Mouse (Mus musculus): ENCODE results near the gene H2-T24. TPM values are rescaled to one million over a fixed set of nuclear protein-coding genes. Genes with fewer than 3 reads are reported as not detected.
"Not testable (repeated sequence)": the region's sequence is repeated elsewhere in the genome, so short reads cannot be mapped to it uniquely, and the experiment has no call there.

H2-T24 gene
- 2.4 and 3.3 TPM in 2 replicates for polyA plus RNA-seq (2014; fragmentation: Nextera tagmentation; extraction: Ambion mirVana)

- Histone ChIP-seq H3K4me2 (peak within 1 kb of the TSS; percentile 45), H3K9ac (no peak within 1 kb of the TSS), H3K27ac (ENCODE audit: low read depth) (peak within 1 kb of the TSS; percentile 46), H3K27me3 (ENCODE audit: insufficient read depth, low read length) (no peaks in the 10 kb centered on the region), H3K9me3 (ENCODE audit: low read depth, low read length) (no peaks in the 10 kb centered on the region), H3K36me3 (ENCODE audit: insufficient read depth) (no peaks in the 10 kb centered on the region), H3K4me3 (ENCODE audit: low read depth, low read length) (peak within 1 kb of the TSS; percentile 18), H3K4me1 (ENCODE audit: insufficient read depth) (0 out of 2 replicates have a peak, but pooled peaks cover 12% of the 10 kb centered on the region)
- ATAC-seq (ENCODE audit: insufficient read depth): peak; percentile 62
- 32% methylated on average over 15 of the region's 15 CpGs for whole genome bisulfite sequencing
- peak; percentile 46; the same call in 1 of the 2 replicates for TF ChIP-seq CTCF (IDR thresholded peaks at IDR 0.05; ENCODE audit: low read depth)
- DNase-seq: peak; percentile 74
Measured at GRCm38 (mm10) chr17:36020191-36021073, at the start of gene H2-T24. TSS of gene H2-T24 (minus strand) at chr17:36020560.

- ATAC-seq (ENCODE audit: insufficient read depth) (no peak), DNase-seq (peak; percentile 92)
- Histone ChIP-seq H3K4me3 (ENCODE audit: low read depth, low read length) (no peak overlapping the region), H3K9ac (no peak overlapping the region), H3K36me3 (ENCODE audit: insufficient read depth) (no peaks in the 10 kb centered on the region), H3K27me3 (ENCODE audit: insufficient read depth, low read length) (no peaks in the 10 kb centered on the region), H3K4me1 (ENCODE audit: insufficient read depth) (no peaks in the 10 kb centered on the region), H3K4me2 (no peak overlapping the region), H3K9me3 (ENCODE audit: low read depth, low read length) (no peaks in the 10 kb centered on the region), H3K27ac (ENCODE audit: low read depth) (no peak overlapping the region)
- 27% methylated on average over 2 of the region's 2 CpGs for WGBS
- TF ChIP-seq CTCF (IDR thresholded peaks at IDR 0.05; ENCODE audit: low read depth): peak; percentile 78
Measured at GRCm38 (mm10) chr17:36060829-36061228, 40.5 kb upstream of the H2-T24 start.

- not testable (repeated sequence) for H3K9ac ChIP-seq; H3K36me3 ChIP-seq (ENCODE audit: insufficient read depth); H3K9me3 ChIP-seq (ENCODE audit: low read depth, low read length); H3K4me3 ChIP-seq (ENCODE audit: low read depth, low read length); H3K4me1 ChIP-seq (ENCODE audit: insufficient read depth); H3K27ac ChIP-seq (ENCODE audit: low read depth); H3K4me2 ChIP-seq; ATAC-seq (ENCODE audit: insufficient read depth); DNase-seq; H3K27me3 ChIP-seq (ENCODE audit: insufficient read depth, low read length)
- 33% methylated on average over 1 of the region's 1 CpGs for WGBS
Measured at GRCm38 (mm10) chr17:36058362-36058761, 38.0 kb upstream of the H2-T24 start, which contains the start of gene Gm11127. TSS of gene Gm11127 (minus strand) at chr17:36058371.

- H3K4me1 ChIP-seq (ENCODE audit: insufficient read depth); H3K4me3 ChIP-seq (ENCODE audit: low read depth, low read length); H3K9ac ChIP-seq; H3K4me2 ChIP-seq; DNase-seq; ATAC-seq (ENCODE audit: insufficient read depth); H3K36me3 ChIP-seq (ENCODE audit: insufficient read depth); H3K9me3 ChIP-seq (ENCODE audit: low read depth, low read length); H3K27me3 ChIP-seq (ENCODE audit: insufficient read depth, low read length); H3K27ac ChIP-seq (ENCODE audit: low read depth): not testable (repeated sequence)
- 86% methylated on average over 22 of the region's 25 CpGs for WGBS
Measured at GRCm38 (mm10) chr17:36057927-36058326, 37.6 kb upstream of the H2-T24 start.

- Histone ChIP-seq H3K4me3 (ENCODE audit: low read depth, low read length) (peak overlapping the region; percentile 37), H3K9ac (peak overlapping the region; percentile 26; the same call in 1 of the 2 replicates), H3K9me3 (ENCODE audit: low read depth, low read length) (no peaks in the 10 kb centered on the region), H3K4me2 (peak overlapping the region; percentile 67), H3K27ac (ENCODE audit: low read depth) (no peak overlapping the region), H3K36me3 (ENCODE audit: insufficient read depth) (no peaks in the 10 kb centered on the region), H3K27me3 (ENCODE audit: insufficient read depth, low read length) (no peaks in the 10 kb centered on the region), H3K4me1 (ENCODE audit: insufficient read depth) (no peaks in the 10 kb centered on the region)
- ATAC-seq (ENCODE audit: insufficient read depth) (no peak), DNase-seq (no peak)
- 80% methylated on average over 3 of the region's 3 CpGs for WGBS
- no peak for TF ChIP-seq CTCF (IDR thresholded peaks at IDR 0.05; ENCODE audit: low read depth)
Measured at GRCm38 (mm10) chr17:36043286-36043685, 22.9 kb upstream of the H2-T24 start.

GRCm38 (mm10) chr17:36042610-36043169 is 22.3 kb upstream of the H2-T24 start, which contains the start of the genes H2-T22 and Gm6034:
TSS of gene H2-T22 (minus strand) at chr17:36042747.
TSS of gene Gm6034 (plus strand) at chr17:36042961.
- H3K9me3 ChIP-seq (ENCODE audit: low read depth, low read length); H3K4me1 ChIP-seq (ENCODE audit: insufficient read depth); H3K27me3 ChIP-seq (ENCODE audit: insufficient read depth, low read length); H3K36me3 ChIP-seq (ENCODE audit: insufficient read depth); H3K27ac ChIP-seq (ENCODE audit: low read depth): not testable (repeated sequence)
- H3K4me3 ChIP-seq (ENCODE audit: low read depth, low read length): peak within 1 kb of the TSS; percentile 37
- DNase-seq (peak; percentile 97), ATAC-seq (ENCODE audit: insufficient read depth) (peak; percentile 99)
- 1% methylated on average over 12 of the region's 12 CpGs for WGBS
- H3K9ac ChIP-seq: peak within 1 kb of the TSS; percentile 48
- H3K4me2 ChIP-seq: peak within 1 kb of the TSS; percentile 67

- H3K4me3 ChIP-seq (ENCODE audit: low read depth, low read length): peak overlapping the region; percentile 37
- 1% methylated on average over 19 of the region's 19 CpGs for WGBS
- H3K27ac ChIP-seq (ENCODE audit: low read depth); H3K4me1 ChIP-seq (ENCODE audit: insufficient read depth); H3K27me3 ChIP-seq (ENCODE audit: insufficient read depth, low read length); H3K36me3 ChIP-seq (ENCODE audit: insufficient read depth); DNase-seq; H3K9me3 ChIP-seq (ENCODE audit: low read depth, low read length): not testable (repeated sequence)
- ATAC-seq (ENCODE audit: insufficient read depth): peak; percentile 85
- peak overlapping the region; percentile 67 for H3K4me2 ChIP-seq
- H3K9ac ChIP-seq: peak overlapping the region; percentile 48
Measured at GRCm38 (mm10) chr17:36042055-36042454, 21.7 kb upstream of the H2-T24 start.

GRCm38 (mm10) chr17:36040604-36041003 is 20.2 kb upstream of the H2-T24 start:
- WGBS: 72% methylated on average over 2 of the region's 2 CpGs

GRCm38 (mm10) chr17:36036126-36036525 is 15.8 kb upstream of the H2-T24 start:
- not testable (repeated sequence) for H3K4me3 ChIP-seq (ENCODE audit: low read depth, low read length); H3K4me1 ChIP-seq (ENCODE audit: insufficient read depth); H3K27me3 ChIP-seq (ENCODE audit: insufficient read depth, low read length); H3K27ac ChIP-seq (ENCODE audit: low read depth); H3K36me3 ChIP-seq (ENCODE audit: insufficient read depth); ATAC-seq (ENCODE audit: insufficient read depth); H3K4me2 ChIP-seq; H3K9ac ChIP-seq; H3K9me3 ChIP-seq (ENCODE audit: low read depth, low read length); DNase-seq
- 79% methylated on average over 13 of the region's 13 CpGs for WGBS

More at GRCm38 (mm10) chr17:36040604-36041003, 20.2 kb upstream of the H2-T24 start:
- H3K27me3 ChIP-seq (ENCODE audit: insufficient read depth, low read length); H3K36me3 ChIP-seq (ENCODE audit: insufficient read depth); H3K4me3 ChIP-seq (ENCODE audit: low read depth, low read length); H3K4me2 ChIP-seq; H3K27ac ChIP-seq (ENCODE audit: low read depth); H3K9ac ChIP-seq; ATAC-seq (ENCODE audit: insufficient read depth); DNase-seq; H3K9me3 ChIP-seq (ENCODE audit: low read depth, low read length); H3K4me1 ChIP-seq (ENCODE audit: insufficient read depth): not testable (repeated sequence)
